Mouse (Mus musculus): ENCODE results near the gene Bola3.
A peak's percentile ranks its signal among the peaks of the same experiment; 100 is the strongest.
"Not testable (repeated sequence)": the region's sequence is repeated elsewhere in the genome, so short reads cannot be mapped to it uniquely, and the experiment has no call there.

The Bola3 gene

DNA sequence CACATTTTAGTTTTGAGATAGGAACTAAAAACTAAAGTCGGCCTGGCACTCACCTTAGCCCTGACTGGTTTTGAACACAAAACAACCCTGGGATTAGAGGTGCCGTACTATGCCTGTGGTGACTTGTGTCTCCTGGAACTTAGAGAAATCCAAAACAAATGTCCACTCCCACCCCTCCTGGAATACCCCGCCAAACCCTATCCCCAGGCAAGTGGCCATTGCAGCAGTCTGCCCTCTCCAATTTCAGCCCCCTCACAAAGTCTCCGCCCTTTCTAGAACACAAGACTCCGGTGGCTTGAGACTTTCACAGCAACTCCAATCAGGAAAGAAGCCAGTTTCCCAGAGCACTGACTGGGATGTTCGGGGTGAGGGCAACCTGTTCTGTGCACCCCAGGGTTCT, at the start of gene Bola3:
TSS of gene Bola3 (plus strand) at position 275 of the 400 bp plus-strand sequence.
- DNase-seq (ENCODE audit: low spot score in 2 of 2): no peak

DNA sequence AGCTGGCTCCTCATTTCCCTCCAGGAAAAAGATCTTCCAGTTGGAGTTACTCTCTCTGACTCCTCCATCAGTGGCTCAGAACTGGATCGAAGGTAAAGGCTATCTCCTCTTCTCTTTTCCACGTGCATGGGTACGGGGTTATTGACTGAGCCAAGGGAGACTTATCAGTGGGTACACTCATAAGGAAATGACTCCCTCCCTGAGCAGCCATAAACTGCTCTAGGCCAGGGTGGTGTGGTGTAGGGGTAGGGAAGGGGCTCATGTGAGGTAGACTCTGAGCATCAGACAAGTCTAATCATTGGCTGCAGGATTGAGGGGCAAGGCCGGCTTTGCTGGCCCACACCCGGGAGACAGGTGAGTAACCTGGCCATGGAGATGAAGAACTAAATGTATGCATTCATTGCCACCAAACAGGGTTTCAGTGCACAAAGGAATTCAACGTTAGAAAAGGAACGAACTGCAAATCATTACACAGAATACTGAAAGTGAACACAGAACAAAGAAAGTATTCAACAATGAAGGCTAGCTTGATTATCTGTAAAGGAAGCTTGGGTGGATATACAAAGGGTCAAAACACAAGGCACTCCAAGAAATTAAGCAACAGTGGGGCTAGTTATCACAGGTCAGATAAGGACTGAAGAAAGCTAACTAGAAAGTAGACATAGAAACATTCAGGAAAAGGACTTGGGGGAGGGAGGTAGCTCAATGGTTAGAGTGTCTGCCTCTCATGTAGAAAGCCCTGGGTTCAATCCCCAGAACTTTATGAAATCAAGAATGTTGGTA, 48.3 kb upstream of the Bola3 start:
- no peak for DNase-seq (ENCODE audit: low spot score in 2 of 2)

DNA sequence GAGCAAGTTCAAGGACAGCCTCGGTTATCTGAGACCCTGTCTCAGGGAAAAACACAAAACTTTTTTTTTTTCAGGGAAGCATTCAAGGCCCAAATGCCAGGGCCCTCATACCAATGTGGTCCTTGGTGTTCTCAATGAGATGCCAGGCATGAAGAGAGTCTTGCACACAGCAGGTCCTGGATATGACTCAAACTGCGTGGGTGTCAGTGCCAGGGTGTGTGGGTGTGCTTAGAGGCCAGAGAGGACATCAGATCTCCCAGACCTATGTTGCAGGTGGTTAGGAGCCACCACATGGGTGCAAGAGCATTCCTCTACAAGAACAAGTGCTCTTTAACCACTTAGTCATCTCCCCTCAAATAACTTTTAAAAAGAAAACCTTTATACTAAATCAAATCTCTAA, 47.7 kb upstream of the Bola3 start:
- DNase-seq (ENCODE audit: low spot score in 2 of 2): no peak

DNA sequence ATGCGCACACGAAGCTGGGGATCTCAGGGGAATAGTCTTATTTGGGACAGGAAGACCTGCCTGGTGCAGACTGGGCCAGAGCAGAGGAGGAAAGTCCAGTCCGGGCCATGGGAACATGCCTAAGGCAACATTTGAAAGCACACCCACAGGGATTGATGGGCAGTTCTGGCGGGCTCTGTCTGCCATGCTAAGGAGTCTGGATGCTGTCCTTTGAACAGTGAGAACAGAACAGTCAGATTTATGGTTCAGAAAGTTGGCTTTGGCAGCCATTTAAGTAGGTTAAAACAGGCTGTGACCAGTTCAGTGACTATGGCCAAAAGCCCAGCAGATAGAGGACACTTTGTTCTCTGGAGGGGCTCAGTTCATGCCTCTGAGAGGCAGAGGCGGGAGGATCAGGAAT, 46.7 kb upstream of the Bola3 start:
- peak in 1 of 2 experiments; percentile 36 for DNase-seq (ENCODE audit: low spot score in 2 of 2)

DNA sequence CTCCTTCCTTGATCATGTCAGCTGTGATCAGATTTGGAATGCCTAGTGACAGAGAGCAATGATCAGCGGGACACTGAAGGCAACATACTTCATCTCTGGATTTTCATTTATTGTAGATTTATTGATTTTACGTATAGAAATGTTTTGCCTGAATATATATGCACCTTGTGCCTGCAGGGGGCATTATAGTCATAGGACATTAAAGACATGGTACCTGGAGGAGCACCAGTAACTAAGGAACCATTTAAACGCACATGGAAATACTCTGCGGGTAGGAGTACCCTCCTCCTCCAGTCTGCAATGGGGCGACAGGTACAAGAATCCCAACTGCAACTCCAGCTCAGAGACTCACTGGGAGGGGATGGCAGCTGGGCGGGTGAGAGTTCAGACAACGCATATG, 39.9 kb upstream of the Bola3 start:
- no peak for DNase-seq (ENCODE audit: low spot score in 2 of 2)

DNA sequence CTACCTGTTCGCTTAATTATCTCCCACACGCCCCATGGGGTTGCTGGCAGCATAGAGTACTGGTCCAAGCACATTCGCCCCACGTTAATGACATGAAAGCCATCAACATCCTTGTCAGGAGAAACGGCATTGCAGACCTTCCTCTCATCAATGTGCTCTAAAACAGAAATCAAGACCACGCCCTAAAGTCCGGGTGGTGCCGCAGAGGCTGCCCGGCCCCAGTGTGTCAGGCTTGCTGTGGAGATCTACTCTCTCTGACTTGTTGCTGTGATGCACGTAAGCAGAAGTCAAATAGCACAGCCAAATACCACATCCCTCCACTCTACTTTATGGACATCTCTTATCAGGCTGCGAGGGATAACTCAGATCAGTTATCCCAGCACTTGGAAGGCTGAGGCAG, 37.7 kb upstream of the Bola3 start:
- DNase-seq (ENCODE audit: low spot score in 2 of 2): no peak

DNA sequence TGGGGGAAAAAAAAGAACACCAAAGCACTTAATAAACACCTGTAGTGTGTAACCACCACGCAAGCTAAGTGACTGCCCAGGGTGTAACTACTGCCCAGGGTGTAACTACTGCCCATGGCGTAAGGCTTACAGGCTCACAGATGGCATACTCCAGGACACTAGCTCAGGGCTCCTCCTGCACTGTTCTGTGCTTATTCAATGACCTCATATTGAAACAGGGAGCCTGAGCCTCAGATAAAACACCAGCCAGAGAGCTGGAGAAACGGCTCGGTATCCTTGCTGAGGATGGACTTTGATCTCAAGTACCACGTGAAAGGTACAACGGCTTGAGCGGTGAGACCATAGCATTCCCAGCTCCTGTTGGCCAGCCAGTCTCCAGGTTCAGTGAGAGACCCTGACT, 36.9 kb upstream of the Bola3 start:
- no peak for DNase-seq (ENCODE audit: low spot score in 2 of 2)

DNA sequence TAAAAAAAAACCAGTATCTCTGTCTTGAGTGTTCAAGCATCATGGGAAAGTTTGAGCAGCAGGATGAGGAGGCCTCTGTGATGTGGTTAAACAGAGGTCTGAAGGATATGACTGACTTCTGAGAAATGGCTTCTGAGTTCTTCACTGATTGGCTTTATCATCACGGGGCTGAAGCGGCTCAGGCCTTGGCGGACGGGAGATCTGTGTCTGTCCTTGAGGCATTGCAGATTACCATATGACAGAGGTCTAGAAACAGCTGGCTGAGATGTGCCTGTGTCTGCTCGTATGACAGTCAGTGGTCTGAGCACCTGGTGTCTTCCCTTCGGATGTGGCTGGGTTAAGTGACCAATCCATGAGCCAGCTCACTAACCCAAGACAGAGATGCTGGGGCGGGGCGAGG, 36.4 kb upstream of the Bola3 start:
- no peak for DNase-seq (ENCODE audit: low spot score in 2 of 2)

DNA sequence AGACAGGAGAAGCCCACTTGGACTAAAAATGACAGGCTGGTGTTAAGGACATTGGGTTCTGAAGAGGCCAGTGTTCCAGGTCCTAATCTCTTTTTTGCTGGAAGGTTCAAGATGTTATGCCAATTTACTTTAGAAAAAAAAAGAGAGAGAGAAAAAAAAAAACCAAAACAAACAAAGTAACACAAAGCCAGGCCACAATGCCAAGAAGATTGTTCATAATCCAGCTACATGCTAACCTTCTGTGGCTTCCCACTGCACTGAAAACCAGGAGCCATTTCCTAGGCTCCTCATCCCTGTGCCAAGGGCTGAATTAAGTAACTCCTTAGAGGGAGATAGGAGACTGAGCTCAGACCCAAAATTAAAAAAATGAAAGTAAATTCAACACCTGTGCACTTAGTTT, 33.7 kb upstream of the Bola3 start:
- DNase-seq (ENCODE audit: low spot score in 2 of 2): no peak

DNA sequence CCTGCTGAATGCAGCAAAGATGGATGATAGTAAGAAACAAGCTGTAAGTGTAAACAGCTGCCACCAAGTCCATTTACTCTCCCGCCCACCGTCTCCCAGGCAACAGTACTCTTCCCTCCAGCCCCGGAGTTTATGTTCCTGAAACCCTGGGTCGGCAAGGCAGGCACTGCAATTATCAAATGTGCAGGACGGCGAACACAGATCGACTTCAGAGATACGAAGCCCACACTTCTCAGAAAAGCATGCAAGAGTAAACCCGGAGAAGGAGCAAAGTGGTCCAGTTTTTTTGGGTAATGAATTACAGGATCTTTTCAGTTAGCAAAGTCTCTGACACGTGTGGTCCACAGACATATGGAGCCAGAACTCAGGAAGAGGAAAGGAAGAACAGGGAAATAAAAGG, 32.9 kb upstream of the Bola3 start:
- no peak for DNase-seq (ENCODE audit: low spot score in 2 of 2)

DNA sequence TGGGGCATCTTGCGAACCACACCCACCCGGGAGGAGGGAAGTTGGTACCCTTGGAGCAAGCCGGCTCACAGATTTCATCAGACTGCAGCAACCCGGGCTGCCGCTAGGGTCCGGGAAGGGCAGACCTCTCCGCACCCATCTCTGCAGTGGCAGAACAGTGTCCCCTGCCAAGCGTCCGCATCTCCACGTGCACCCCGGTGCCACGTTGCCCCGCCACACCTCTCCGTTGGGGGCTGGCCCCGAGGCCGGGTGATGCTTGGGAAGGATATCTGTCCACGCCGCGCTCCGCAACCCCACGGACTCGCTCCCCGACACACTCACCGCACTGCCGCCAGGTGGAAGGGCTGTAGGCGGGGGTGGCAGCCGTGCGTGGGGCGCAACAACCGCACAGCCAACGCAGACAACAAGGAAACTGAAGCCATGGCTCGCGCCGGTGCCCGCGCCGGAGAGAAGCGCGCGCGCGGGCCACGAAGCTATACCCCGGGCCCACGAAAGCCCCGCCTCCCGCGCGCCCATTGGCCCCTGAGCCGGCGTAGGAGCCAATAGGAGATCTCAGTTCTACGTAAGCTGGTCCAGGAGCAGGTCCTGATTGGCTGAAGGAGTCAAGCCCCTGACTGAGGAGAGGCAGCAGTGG, 31.7 kb upstream of the Bola3 start:
- DNase-seq (ENCODE audit: low spot score in 2 of 2): peak; percentile 86 to 95

DNA sequence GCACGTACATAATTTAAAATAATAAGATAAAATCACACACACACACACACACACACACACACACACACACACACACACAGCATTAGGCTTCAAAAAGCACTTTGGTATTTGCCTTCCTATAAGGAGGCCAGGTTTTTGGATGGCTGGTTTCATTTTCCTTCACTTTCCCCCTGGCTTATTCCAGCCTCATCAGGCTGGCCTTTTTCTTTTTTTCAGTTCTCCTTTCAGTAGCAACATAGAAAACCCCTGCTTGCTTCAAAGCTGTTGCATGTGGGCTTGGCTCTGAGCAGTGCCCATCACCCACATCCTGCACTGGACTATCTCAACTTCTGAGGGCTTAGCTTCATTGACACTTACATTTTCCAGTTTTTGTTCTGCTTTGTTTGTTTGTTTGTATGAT, 27.0 kb upstream of the Bola3 start:
- DNase-seq (ENCODE audit: low spot score in 2 of 2): no peak

DNA sequence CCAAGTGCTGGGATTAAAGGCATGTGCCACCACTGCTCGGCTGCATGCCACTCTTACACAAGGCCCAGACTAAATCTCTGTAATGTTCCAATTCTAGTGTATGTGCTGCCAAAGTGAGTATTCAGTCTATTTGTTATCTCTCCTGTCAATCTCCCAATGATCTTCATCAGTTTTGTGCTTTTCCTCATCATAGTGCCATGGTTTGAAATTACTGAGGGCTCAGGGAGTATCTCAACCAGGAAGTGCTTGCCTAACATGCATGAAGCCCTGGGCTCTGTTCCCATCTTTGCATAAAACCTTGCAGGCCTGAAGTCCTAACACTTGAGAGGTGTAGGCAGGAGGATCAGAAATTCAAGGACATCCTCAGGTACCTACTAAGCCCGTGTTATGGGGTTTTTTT, 26.2 kb upstream of the Bola3 start:
- no peak for DNase-seq (ENCODE audit: low spot score in 2 of 2)

DNA sequence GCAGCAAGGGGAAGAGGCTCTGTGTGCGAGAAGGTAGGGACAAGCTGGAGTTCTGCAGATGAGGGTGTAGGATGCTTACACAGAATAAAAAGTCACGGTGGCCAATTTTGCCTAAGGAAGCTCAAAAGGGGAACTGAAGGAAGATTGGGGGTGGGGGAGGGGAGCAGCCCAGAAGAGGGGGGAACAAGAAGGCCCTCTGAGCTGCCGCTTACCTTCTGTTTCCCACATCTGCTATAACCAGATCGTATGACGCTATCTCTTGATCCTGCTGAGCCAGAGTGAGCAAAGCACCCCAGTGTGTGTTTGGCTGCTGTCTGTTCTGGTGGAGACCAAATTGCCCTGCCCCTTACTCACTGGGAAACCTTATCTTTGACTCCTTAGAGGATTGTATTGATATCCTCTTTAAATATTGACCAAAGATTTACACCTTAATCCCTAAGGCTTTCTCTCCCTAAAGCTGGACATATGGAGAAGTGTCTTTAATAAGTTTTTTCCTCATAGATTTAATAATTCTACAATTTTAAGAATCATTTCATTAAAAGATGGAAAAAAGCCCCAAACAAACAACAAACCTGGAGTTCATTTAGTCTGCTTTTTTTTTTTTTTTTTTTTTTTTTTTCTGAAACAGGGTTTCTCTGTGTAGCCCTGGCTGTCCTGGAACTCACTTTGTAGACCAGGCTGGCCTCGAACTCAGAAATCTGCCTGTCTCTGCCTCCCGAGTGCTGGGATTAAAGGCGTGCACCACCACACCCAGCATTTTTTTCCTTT, 25.1 kb upstream of the Bola3 start:
- DNase-seq (ENCODE audit: low spot score in 2 of 2): no peak

DNA sequence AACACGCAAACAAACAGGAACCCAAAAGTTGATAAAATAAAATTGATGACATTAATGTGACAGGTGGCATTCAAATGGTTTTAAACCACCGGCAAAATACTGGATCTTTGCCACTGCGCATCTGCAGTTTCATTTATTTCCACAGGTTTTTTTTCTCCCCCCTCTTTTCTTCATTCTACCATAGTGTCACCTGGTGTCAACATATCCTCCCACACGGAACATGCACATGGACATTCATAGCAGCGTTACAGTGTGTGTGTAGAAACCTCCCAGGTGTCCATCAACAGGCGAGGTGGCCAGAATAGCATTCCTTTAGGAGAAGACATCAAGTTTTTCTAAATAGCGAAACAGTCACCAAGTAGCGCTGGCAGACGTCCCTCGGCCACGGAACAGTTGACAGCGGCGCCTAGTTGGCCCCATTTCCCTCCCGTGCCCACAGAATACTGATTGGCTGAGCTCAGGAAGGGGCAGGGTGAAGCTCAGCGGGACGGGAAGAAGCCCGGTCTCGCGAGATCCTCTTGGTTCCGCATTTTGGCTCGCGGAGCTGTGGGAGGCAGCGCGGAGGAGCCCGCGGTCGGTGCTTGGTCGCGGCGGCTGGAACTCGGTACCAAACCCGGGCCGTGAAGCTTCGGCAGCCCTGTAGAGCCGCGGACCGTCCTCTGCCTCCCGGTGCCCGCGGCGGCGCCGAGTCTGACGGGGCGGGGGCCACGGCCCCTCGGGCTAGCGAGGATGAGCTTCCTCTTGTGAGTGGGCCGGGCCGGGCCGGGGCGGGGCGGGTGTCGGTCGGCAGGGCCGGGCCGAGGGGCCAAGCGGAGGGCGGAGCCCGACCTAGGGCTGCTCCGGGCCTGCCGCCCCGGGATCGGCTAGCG, 23.2 kb upstream of the Bola3 start, which contains the start of the genes Mthfd2 and Mob1a:
TSS of gene Mthfd2 (minus strand) at position 384 of the 869 bp plus-strand sequence.
TSS of gene Mob1a (plus strand) at position 492 of the 869 bp plus-strand sequence.
- DNase-seq (ENCODE audit: low spot score in 2 of 2): peak; percentile 96 to 97

DNA sequence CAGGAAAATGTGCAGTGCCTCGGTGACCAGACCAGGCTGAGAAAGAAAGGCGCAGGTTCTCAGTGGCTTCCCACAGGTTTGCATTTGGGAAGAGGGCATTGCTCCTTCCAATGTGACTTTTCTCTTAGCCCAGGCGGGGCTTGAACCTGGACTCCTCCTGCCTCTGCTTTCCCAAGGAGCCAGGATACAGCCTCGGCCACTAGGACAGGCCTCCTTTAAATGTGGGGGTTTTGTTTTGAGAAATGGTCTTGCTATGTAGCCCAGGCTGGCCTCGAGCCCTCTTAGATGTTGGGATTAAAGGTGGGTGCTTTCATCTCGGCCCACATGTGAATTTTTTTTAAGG, 22.6 kb upstream of the Bola3 start:
- DNase-seq (ENCODE audit: low spot score in 2 of 2): no peak

DNA sequence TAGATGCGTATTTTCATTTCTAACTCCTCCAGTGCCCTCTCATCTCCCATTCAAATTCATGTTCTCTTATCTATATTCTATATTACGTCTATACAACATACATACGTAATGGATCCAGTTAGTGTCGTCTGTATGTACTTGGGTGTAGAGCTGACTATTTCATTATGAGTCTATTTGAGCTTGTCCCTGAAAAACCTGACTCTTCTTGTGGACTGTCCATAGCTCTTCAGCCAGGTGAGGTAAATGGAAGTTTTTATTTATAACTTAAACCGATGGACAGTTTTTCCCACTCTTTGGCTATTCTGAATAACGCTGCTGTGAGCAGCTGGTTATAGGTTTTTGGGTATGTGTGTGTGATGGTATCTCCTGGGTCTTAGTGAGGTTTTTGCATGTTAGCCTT, 22.2 kb upstream of the Bola3 start:
- DNase-seq (ENCODE audit: low spot score in 2 of 2): no peak

DNA sequence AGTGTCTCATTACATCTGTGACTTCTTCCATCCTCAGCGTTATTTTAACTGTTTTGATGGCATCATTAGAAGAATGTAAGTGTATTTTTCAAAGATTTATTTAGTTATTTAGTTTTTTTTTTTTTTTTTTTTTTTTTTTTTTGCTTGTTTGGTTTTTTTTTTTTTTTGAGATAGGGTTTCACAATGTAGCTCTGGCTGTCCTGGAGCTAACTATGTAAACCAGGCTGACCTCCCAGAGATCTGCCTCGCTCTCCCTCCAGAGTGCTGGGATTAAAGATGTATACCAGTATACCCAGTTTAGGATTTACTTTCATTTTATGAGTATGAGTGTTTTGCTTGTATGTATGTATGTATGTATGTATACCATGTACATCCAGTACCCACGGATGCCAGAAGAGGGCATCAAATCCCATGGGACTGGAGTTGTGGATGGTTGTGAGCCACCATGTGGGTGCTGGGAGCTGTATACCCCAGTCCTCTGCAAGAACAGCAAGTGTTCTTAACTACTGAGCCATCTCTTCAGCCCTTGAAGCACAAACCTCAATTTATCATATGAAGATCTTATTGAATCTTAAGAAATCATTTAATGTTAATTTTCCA, 21.3 kb upstream of the Bola3 start:
- no peak for DNase-seq (ENCODE audit: low spot score in 2 of 2)

DNA sequence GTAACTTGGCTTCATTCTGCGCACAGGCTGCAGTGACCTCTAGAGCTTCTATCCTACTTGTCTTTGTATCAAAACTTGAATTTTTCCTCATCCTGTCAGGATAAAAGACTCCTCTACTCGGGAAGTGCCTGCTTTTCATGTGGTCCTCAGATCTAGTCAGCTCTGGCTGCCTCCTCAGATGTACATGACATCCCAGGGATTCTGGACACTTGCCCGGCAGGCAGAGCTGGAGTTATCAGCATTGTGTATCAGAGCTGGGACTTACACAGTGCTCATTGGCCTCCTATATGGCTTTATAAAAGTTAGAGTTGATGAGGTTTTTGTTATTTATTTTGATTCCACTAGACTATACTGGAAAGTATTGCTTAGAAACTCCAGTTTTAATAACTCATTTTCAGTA, 7.6 kb upstream of the Bola3 start:
- DNase-seq (ENCODE audit: low spot score in 2 of 2): no peak

DNA sequence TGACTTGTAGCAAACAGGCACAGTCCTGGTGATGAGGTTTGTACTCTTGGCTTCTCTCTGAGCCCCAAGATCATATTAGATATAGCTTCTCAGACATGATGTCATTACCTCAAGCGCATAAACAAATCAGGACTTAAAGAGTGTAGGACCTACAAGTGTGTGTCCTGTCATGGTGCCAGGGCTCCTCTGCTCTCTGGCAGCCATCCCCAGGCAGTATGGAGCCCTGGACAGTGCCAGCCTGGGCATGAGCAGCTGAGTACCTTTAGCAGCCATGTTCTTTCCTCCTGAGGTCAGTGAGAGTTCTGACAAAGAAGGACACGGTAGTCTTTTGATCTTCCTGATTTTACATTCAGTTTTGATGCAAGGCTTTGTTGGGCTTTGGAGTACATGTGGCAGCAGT, 6.0 kb upstream of the Bola3 start:
- DNase-seq (ENCODE audit: low spot score in 2 of 2): no peak

DNA sequence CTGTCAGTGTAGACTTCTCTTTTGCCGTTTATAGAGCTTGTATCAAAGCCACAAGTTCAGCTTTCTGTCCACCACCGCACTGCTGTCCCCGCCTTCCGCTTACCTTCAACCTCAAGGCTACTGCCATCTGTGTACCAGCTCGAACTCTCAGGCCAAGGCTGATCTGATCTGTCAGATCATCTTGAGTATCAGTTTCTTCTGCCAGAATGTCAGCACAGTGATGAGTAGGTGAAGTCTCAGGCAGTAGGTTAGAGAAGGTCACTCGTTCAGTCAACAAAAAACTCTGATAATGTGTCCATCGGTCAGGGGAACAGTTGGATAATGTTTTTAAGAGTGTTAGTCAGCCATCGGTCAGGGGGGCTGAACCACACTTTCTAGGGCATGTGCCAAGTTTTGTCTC, 3.7 kb upstream of the Bola3 start:
- DNase-seq (ENCODE audit: low spot score in 2 of 2): not testable (repeated sequence)

All from heart, adult 9 months (tissue).